Mouse (Mus musculus) subcutaneous adipose tissue, adult 2 months (tissue): ENCODE data around the gene Wdr44. TPM values are rescaled to one million over a fixed set of nuclear protein-coding genes. Genes with fewer than 3 reads are reported as not detected.

Experiments used
- polyA plus RNA-seq: library from polyadenylated mRNA; depleted of rRNA; stranded (reverse); fragments of >200 nt; gene quantifications from 2 replicates; pipeline ENCODE4 v1.2.3, GENCODE M21; 2012; ENCODE audit warnings: low replicate concordance; rRNA removed

Wdr44 gene
- 2.1 and 3.0 TPM in 2 replicates for polyA plus RNA-seq

GRCm38 (mm10) chrX:23692722-23693442 is at the start of gene Wdr44:
Gene Wdr44, plus strand, starts transcription at chrX:23693051.

Other genes with a start within 250 kb of the Wdr44 start
- gene Gm4907, start 189.5 kb downstream of the Wdr44 start, polyA plus RNA-seq = not detected in 2 replicates